Mouse (Mus musculus) hindbrain, postnatal 0 days (tissue): ENCODE measurements around the gene Lrig1. TPM values are rescaled to one million over a fixed set of nuclear protein-coding genes. Genes with fewer than 3 reads are reported as not detected.

Experiments used
- ATAC-seq: fragments of 200-750 bp; cut with Nextera tagmentation; 2 replicates; pipeline ENCODE4 v1.8.0; 2017; ENCODE audit warnings: mild to moderate bottlenecking, moderate TSS enrichment, moderate library complexity
- DNase-seq: peaks from one replicate; pipeline ENCODE4 v3.0.0-alpha.2; 2015; ENCODE audit warnings: low spot score
- H3K27ac ChIP-seq: fragments of 300-500 bp; sonication (generic); 2 replicates; pipeline ENCODE4 v1.5.1; 2014; ENCODE audit warnings: mild to moderate bottlenecking
- H3K27me3 ChIP-seq: fragments of 300-500 bp; sonication (generic); 2 replicates; pipeline ENCODE4 v1.6.1; 2014; ENCODE audit warnings: low read length, mixed read lengths; ENCODE audit not compliant: insufficient read depth
- H3K36me3 ChIP-seq: fragments of 300-500 bp; sonication (generic); 2 replicates; pipeline ENCODE4 v1.6.1; 2014; ENCODE audit warnings: low read length, mixed read lengths; ENCODE audit not compliant: insufficient read depth
- H3K4me1 ChIP-seq: fragments of 300-500 bp; sonication (generic); 2 replicates; pipeline ENCODE4 v1.6.1; 2014; ENCODE audit warnings: antibody characterized with exemption, low read length, mixed read lengths; ENCODE audit not compliant: insufficient read depth
- H3K4me2 ChIP-seq: fragments of 300-500 bp; sonication (generic); 2 replicates; pipeline ENCODE4 v1.6.1; 2014; ENCODE audit warnings: low read depth, mild to moderate bottlenecking, low read length, moderate library complexity, mixed read lengths
- H3K4me3 ChIP-seq: fragments of 300-500 bp; sonication (generic); 2 replicates; pipeline ENCODE4 v1.5.1; 2014; ENCODE audit warnings: low read length
- H3K9ac ChIP-seq: fragments of 300-500 bp; sonication (generic); replicated peaks from 2 replicates; pipeline ENCODE4 v1.6.1; 2014; ENCODE audit warnings: mild to moderate bottlenecking, low read length, moderate library complexity, mixed read lengths
- H3K9me3 ChIP-seq: fragments of 300-500 bp; sonication (generic); 2 replicates; pipeline ENCODE4 v1.6.1; 2016; ENCODE audit warnings: low read length, mixed read lengths
- CTCF ChIP-seq: IDR thresholded peaks from 2 replicates; pipeline ENCODE4 v1.5.1; 2016; ENCODE audit warnings: antibody characterized with exemption, control low read depth, low read depth
- WGBS: fragments of 180-500 bp; shearing (Covaris S2); extraction: QIAGEN DNeasy Blood & Tissue Kit; methylation state at CpG from one replicate; pipeline ENCODE4 v1.1.7; 2014; 5-methylcytosine and 5-hydroxymethylcytosine counted together
- polyA plus RNA-seq: library from polyadenylated mRNA; unstranded; fragments of >200 nt; fragmentation: Nextera tagmentation; extraction: Ambion mirVana; gene quantifications from 2 replicates; pipeline ENCODE4 v1.2.1, GENCODE M21; 2015
- total RNA-seq: library from RNA; depleted of rRNA; stranded (reverse); fragments of >200 nt; gene quantifications from 2 replicates; pipeline ENCODE4 v1.2.3, GENCODE M21; 2014

Lrig1 gene
- total and polyA plus RNA-seq, 2 experiments from 2014 or later, result 23.0 to 146 TPM

- no peak overlapping the region for H3K9ac ChIP-seq
- no peak for ATAC-seq
- WGBS, result 76% methylated on average over 5 of the region's 5 CpGs
Measured at GRCm38 (mm10) chr6:94601811-94602210, 98.1 kb downstream of the Lrig1 start.

GRCm38 (mm10) chr6:94601101-94601500 lies 98.9 kb downstream of the Lrig1 start:
- DNase-seq, result no peak
- WGBS, result 68% methylated on average over 5 of the region's 5 CpGs

More at GRCm38 (mm10) chr6:94601811-94602210, 98.1 kb downstream of the Lrig1 start:
- H3K4me2 ChIP-seq, result no peak overlapping the region
- no peaks in the 10 kb centered on the region for H3K27me3 ChIP-seq
- no peaks in the 10 kb centered on the region for H3K4me1 ChIP-seq
- H3K9me3 ChIP-seq, result no peaks in the 10 kb centered on the region
- TF ChIP-seq CTCF, result no peak
- H3K27ac ChIP-seq, result 0 out of 2 replicates have a peak overlapping the region, but pooled peaks have one; percentile 2
- H3K4me3 ChIP-seq, result no peak overlapping the region
- H3K36me3 ChIP-seq, result peaks cover 12% of the 10 kb centered on the region
- no peak for DNase-seq

GRCm38 (mm10) chr6:94599016-94599415 lies 100.9 kb downstream of the Lrig1 start:
- DNase-seq, result no peak
- no peak overlapping the region for H3K4me3 ChIP-seq
- no peak for ATAC-seq
- H3K9me3 ChIP-seq, result no peaks in the 10 kb centered on the region
- TF ChIP-seq CTCF, result no peak
- no peak overlapping the region for H3K27ac ChIP-seq
- H3K9ac ChIP-seq, result no peak overlapping the region
- no peaks in the 10 kb centered on the region for H3K4me1 ChIP-seq
- no peaks in the 10 kb centered on the region for H3K27me3 ChIP-seq
- H3K36me3 ChIP-seq, result no peaks in the 10 kb centered on the region
- H3K4me2 ChIP-seq, result no peak overlapping the region
- 88% methylated on average over 13 of the region's 13 CpGs for WGBS

More at GRCm38 (mm10) chr6:94601101-94601500, 98.9 kb downstream of the Lrig1 start:
- Histone ChIP-seq H3K4me1 (no peaks in the 10 kb centered on the region), H3K27ac (0 out of 2 replicates have a peak overlapping the region, but pooled peaks have one; percentile 2), H3K9me3 (no peaks in the 10 kb centered on the region), H3K4me2 (no peak overlapping the region), H3K27me3 (no peaks in the 10 kb centered on the region), H3K4me3 (no peak overlapping the region), H3K36me3 (peaks cover 11% of the 10 kb centered on the region), H3K9ac (no peak overlapping the region)
- TF ChIP-seq CTCF, result 0 out of 2 replicates have a peak, but pooled peaks have one; percentile 15
- ATAC-seq, result peak; percentile 25; the same call in 1 of the 2 replicates

GRCm38 (mm10) chr6:94598421-94598820 lies 101.5 kb downstream of the Lrig1 start:
- DNase-seq (no peak), ATAC-seq (no peak)
- Histone ChIP-seq H3K4me3 (no peak overlapping the region), H3K27ac (no peak overlapping the region), H3K9me3 (no peaks in the 10 kb centered on the region), H3K9ac (no peak overlapping the region), H3K4me2 (no peak overlapping the region), H3K36me3 (no peaks in the 10 kb centered on the region), H3K27me3 (no peaks in the 10 kb centered on the region), H3K4me1 (no peaks in the 10 kb centered on the region)
- no peak for TF ChIP-seq CTCF
- 72% methylated on average over 12 of the region's 12 CpGs for WGBS

GRCm38 (mm10) chr6:94596761-94597485 lies 103.0 kb downstream of the Lrig1 start:
- DNase-seq, result no peak
- WGBS, result 58% methylated on average over 10 of the region's 10 CpGs
- no peaks in the 10 kb centered on the region for H3K9me3 ChIP-seq

GRCm38 (mm10) chr6:94596051-94596760 lies 103.8 kb downstream of the Lrig1 start:
- Histone ChIP-seq H3K9ac (no peak overlapping the region), H3K27ac (no peak overlapping the region), H3K4me2 (no peak overlapping the region), H3K27me3 (no peaks in the 10 kb centered on the region), H3K9me3 (no peaks in the 10 kb centered on the region), H3K4me1 (no peaks in the 10 kb centered on the region), H3K36me3 (no peaks in the 10 kb centered on the region), H3K4me3 (no peak overlapping the region)
- DNase-seq (no peak), ATAC-seq (no peak)
- no peak for TF ChIP-seq CTCF
- 83% methylated on average over 14 of the region's 14 CpGs for WGBS

More at GRCm38 (mm10) chr6:94596761-94597485, 103.0 kb downstream of the Lrig1 start:
- H3K27me3 ChIP-seq, result no peaks in the 10 kb centered on the region
- H3K4me2 ChIP-seq, result no peak overlapping the region
- H3K36me3 ChIP-seq, result no peaks in the 10 kb centered on the region
- ATAC-seq, result no peak
- H3K4me3 ChIP-seq, result no peak overlapping the region
- H3K27ac ChIP-seq, result no peak overlapping the region
- no peak overlapping the region for H3K9ac ChIP-seq
- TF ChIP-seq CTCF, result peak; percentile 17; the same call in 1 of the 2 replicates
- H3K4me1 ChIP-seq, result no peaks in the 10 kb centered on the region

- Histone ChIP-seq H3K36me3 (no peaks in the 10 kb centered on the region), H3K9me3 (no peaks in the 10 kb centered on the region), H3K9ac (no peak overlapping the region), H3K4me3 (no peak overlapping the region), H3K27me3 (no peaks in the 10 kb centered on the region), H3K4me1 (no peaks in the 10 kb centered on the region), H3K4me2 (no peak overlapping the region), H3K27ac (no peak overlapping the region)
- WGBS, result 68% methylated on average over 5 of the region's 5 CpGs
- DNase-seq (no peak), ATAC-seq (no peak)
- no peak for TF ChIP-seq CTCF
Measured at GRCm38 (mm10) chr6:94595206-94595605, 104.8 kb downstream of the Lrig1 start.
